Mouse (Mus musculus): ENCODE measurements around the gene Syne2.

- no peak for TF ChIP-seq CHD2 (IDR thresholded peaks at IDR 0.05; ENCODE audit: low read depth, low read length)
- no peak for TF ChIP-seq ZNF384 (IDR thresholded peaks at IDR 0.05; ENCODE audit: low read depth, low read length)
- TF ChIP-seq HCFC1 (IDR thresholded peaks at IDR 0.05; ENCODE audit: borderline replicate concordance, insufficient read depth, low read length): no peak
- TF ChIP-seq ZC3H11A (IDR thresholded peaks at IDR 0.05; ENCODE audit: borderline replicate concordance, low read depth, low read length): no peak
- TF ChIP-seq MAFK (IDR thresholded peaks at IDR 0.05; ENCODE audit: insufficient read depth, low read depth, low read length): no peak
Measured at GRCm38 (mm10) chr12:75814551-75814950, 3.4 kb upstream of the Syne2 start.

Data from ES-E14 (cell line).